Mouse (Mus musculus) thymus, adult 18-20 months (tissue): ENCODE data around the gene Trappc13.
"Not testable (repeated sequence)": the region's sequence is repeated elsewhere in the genome, so short reads cannot be mapped to it uniquely, and the experiment has no call there.

Experiments
- DNase-seq, 2 experiments: peaks; one replicate each; pipeline ENCODE4 v3.0.0; 2022; ENCODE audit warnings: mixed read lengths in 2 of 2

Gene Trappc13

DNA sequence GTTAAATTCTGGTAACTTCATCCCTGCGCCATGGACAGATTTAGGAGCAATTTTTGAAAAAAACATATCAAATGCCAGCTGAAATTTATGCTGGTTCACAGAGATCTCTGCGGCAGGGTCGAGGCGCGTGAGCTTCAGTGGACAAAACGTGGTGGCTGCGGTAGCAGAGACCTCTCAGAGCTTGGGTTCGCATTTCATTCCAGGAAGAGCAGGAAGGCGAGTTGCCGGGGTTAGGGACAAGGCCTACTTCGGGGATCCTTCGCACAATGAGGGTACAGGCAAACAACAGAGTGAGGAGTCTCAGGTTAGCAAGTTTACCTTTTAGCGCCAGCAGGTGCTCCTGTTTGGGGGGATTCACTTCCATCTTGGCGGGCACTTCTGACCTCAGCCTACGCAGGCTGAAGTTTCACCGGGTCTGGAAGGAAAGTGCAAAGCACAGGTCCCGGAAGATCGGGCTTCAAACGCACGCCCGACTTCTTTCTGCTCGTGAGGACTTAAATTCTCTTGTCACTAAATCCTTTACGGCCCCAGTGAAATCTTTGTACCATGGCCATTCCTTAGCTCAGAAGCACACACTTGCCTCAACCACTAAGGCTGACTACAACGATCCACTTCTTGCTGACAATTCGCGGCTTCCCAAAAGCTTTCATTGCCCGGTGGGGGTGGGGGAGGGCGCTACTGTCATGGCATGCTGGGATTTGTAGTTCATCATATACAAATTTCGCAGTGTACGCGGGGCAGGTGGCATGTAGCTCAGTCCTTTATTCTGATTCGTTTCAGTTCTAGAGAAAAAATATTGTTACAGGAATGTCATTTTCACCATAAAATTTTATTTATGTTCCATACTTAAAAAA is at the start of gene Trappc13:
Gene Trappc13, minus strand, starts transcription at position 674 of the 854 bp plus-strand sequence.
- DNase-seq, result peak in 1 of 2 experiments; percentile 22

DNA sequence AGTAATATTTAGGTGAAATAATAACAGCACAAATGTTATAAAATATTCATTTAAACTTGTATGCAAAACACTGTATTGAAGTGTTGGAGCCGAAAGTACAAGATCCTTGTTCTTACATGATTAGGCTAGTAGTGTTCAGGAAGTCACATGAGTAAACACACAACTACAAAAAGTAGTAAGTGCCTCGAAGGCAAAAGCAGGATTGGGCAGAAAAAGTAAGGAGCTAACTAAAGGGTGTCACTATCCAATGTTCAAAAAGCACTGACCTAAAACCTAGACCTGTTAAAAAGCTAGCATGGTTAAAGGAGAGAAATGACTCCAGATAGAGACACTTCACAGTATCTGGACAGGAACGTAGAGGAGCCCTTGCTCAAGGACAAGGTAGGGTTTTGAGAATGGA is 49.2 kb upstream of the Trappc13 start:
- no peak for DNase-seq

DNA sequence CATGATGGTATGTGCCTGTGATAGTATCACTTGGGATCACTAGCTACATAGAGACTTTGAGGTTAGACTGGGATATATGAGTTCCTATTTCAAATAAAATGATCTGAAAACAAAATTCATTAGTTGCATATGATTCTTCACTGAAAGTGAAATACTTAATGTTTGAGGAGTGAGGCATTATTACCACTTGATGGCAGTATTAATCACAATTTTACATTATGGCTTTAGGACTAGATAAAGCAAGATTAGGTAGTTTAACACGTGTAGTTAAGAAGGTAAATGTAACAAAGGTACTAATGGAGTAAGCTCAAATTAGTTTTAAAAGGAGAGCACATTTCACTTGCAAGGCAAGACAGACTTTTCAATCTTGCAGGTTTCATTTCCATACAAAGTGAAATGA is 26.0 kb upstream of the Trappc13 start:
- DNase-seq, result no peak

DNA sequence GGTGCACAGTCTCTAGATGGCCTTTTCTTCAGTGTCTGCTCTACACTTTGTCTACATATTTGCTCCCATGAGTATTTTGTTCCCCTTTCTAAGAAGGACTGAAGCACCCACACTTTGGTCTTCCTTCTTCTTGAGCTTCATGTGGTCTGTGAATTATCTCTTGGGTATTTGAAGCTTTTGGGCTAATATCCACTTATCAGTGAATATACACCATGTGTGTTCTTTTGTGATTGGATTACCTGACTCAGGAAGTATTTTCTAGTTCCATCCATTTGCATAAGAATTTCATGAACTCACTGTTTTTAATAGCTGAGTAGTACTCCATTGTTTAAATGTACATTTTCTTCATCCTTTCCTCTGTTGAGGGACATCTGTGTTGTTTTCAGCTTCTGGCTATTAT is 17.6 kb upstream of the Trappc13 start:
- not testable (repeated sequence) for DNase-seq

DNA sequence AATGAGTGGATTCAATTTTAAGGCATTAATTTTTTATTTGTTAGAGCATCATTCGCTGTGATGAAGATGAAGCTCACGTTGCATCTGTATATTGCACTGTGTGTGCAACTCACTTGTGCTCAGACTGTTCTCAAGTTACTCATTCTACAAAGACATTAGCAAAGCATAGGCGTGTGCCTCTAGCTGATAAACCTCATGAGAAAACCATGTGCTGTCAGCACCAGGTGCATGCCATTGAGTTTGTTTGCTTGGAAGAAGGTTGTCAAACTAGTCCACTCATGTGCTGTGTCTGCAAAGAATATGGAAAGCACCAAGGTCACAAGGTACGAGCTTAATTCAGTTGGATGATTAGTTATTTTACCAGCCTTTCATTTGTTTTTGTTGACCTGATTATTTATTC is 9.1 kb upstream of the Trappc13 start:
- DNase-seq, result no peak

DNA sequence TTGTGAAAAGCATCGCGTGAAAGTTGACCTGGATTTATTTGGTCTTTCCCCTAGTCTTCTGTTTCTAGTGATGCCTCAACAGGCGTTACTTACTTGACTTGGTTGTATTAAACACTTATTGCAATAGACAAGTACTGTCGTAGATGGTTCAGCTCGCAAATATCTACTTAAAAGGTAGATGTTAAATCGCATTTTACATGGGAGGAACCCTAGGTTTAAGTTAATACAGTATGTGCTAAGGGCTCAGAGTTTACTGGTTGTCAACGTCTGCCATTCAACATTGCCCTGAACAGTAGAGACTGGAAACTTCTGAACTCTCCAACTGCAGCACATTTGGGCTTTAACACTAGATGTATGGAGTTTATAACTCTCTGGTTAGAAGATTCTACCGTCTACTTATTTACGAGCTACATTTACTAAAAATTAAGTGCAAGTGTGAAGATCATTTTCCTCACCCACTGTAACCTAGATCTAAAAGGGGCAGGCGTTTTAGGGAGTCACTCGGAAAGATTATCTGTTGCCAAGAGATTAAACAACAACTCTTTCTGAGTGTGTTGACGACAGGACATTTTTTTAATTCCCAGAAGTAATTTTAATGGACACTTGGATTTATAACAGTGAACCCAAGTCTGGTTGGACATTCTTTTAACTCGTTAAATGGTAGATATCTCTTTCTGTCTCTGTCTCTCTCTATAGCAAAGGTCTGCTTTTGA is 1.1 kb upstream of the Trappc13 start:
- DNase-seq, result no peak

DNA sequence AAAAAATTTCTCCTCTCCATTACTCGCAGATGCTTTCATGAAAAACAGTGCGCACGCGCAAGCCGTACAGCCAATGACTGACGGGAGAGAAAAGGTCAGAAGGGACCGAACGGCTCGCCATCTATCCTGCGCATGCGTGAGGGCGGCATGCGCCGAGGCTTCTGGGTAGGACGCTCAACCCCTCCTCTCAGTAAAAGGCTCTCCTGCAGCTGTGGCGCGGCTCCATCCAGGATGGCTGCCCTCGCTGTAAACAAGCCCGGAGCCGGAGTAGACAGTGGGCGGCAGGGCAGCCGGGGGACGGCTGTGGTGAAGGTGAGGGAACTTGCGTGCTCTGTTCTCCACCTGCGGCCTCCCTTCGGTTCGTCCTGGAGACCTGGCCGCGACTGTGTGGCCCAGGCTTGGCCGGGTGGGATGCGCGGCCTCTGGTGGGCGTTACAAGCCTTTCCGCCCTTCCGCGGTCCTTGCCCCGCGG is 417 bp upstream of the Trappc13 start, which contains the start of gene Trim23:
Gene Trim23, plus strand, starts transcription at position 148 of the 472 bp plus-strand sequence.
- peak; percentile 96 to 98 for DNase-seq

DNA sequence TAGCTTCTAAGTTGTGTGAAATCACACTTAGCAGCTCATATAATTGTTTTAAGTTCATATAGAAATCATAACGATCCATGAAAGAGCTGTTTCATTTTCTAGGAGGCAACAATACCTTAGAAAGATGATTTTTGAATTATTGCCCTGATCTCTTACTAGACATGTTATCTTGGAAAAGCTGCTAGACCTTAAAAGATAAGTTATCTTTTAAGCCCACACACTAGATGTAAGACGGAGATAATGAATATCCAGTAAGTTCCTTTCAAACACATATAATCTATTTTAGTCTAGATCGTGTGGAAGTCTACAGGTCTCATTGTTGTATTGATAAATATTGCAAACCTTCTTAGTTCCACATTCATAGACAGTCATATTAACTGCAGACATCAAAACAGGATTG is 1.4 kb downstream of the Trappc13 start:
- no peak for DNase-seq

DNA sequence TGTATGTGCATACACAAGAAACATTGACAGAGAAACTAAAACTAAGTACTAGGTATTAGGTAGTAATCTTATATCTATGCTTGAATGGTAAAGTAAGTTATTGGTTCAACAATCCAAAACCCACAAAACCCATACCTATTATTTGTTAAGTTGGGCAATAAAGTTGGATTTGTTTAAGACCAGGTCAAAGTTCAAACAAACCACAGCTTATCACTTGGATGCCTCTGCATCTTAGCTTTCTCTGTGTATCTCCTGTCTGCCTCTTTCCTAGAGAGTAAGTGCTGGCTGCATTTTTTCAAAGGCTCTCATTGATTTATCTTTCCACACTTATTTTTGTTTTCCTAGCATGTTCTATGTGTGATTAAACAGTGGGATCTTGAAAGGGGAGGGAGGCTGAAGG is 5.8 kb downstream of the Trappc13 start:
- DNase-seq, result no peak

DNA sequence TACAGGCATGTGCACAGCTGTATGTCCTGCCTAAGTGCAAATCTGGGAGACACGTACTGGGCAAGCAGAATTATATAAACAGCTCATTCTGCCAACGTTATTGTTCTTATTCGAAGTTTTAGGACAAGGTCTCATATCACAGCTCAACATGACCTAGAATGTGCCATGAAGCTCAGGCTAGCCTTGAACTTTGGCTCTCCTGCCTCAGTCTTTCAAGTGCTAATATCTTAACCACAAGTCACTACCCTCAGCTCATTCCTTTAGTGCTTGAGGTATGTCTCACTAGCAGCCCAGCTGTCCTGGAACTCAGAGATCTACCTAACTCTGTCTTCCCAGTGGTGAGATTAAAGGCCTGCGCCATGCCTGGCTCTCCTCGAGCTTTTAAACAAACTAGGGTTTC is 6.6 kb downstream of the Trappc13 start:
- no peak for DNase-seq

DNA sequence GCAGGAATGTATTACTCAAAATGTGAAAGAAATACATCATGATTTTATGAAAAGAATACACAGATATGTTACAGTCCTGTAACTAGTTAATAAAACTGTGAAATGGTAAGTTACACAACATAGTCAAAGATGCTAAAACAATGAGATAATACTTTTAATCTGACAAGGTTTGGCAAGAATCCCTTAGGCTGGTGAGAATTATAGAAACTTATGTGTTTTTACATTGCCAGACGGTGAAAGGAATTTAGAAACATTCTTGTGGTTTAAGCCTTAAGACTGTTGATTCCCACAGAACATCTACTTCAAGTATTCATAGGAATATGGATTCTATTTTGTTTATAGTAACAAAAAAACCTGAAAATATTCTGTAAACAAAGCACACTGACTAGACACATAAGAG is 22.6 kb downstream of the Trappc13 start:
- no peak for DNase-seq

DNA sequence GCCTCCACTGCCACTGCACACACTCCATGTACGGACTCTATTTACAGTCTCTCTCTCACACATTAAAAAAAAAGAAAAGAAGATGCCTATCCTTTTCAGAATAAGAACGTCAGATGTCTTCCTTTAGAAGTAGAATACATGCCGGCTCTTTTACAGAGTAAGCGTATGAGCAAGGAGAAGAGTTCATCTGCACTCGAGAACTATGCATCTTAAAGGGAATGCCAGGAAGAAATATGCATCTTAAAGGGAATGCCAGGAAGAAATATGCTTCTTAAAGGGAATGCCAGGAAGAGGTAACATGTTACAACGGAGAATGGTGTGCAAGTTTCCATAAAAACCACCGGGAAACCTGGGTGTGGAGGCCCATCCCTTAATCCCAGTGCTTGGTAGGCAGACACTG is 23.2 kb downstream of the Trappc13 start:
- no peak for DNase-seq

DNA sequence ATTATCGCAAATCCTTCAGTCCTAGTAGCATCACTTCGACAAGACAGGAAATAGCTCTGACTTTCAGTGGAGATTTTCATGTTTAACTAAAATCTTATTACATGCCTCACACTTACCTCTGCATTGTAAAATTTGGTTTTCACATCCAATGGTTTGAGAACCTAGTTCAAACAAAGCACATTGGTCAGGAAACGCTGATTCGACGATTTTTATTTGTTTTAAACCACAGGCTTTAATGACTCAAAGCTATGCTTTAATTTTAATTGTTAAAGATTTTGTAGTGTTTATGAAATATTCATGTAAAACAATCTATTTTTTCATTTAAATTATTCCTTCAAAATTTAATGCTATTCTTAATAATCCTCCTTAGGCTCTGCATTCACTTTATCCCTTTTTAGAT is 24.1 kb downstream of the Trappc13 start:
- DNase-seq, result no peak

DNA sequence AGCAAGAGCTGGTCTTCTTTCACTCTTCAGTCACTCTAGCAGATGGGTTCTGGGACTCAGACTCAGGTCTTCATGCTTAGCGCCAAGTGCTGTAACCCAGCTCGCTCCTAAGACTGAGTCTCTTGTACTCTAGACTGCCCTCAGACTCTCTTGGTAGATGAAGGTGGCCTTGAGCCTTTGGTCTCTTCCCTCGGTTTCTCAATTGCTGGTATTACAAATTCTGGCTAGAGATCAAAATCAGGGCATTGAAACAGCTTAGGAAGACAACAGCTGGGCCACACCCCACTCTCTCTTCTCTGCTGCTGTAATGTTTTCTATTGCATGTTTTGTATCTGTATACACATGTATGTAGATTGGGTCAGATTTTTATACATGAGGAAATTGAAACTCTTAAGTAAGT is 32.6 kb downstream of the Trappc13 start:
- DNase-seq, result no peak

DNA sequence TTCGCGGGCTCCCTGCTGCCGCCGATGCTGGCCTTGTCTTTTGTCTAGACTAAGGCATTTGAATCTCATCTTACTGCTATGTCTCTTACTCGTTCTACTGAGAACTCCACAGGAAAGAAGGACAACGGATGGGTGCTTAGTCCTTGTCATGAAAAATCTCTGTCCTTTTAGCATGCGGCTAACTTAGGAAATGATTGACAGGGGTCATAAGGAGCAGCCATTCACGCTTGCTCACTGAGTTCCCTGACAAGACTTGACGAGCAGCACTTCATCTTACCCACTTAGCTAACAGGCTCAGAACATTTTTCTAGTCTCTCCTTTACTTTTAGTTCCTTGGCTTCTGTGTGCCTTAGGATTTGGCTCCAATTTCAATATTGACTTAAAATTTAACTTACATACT is 33.4 kb downstream of the Trappc13 start:
- no peak for DNase-seq

DNA sequence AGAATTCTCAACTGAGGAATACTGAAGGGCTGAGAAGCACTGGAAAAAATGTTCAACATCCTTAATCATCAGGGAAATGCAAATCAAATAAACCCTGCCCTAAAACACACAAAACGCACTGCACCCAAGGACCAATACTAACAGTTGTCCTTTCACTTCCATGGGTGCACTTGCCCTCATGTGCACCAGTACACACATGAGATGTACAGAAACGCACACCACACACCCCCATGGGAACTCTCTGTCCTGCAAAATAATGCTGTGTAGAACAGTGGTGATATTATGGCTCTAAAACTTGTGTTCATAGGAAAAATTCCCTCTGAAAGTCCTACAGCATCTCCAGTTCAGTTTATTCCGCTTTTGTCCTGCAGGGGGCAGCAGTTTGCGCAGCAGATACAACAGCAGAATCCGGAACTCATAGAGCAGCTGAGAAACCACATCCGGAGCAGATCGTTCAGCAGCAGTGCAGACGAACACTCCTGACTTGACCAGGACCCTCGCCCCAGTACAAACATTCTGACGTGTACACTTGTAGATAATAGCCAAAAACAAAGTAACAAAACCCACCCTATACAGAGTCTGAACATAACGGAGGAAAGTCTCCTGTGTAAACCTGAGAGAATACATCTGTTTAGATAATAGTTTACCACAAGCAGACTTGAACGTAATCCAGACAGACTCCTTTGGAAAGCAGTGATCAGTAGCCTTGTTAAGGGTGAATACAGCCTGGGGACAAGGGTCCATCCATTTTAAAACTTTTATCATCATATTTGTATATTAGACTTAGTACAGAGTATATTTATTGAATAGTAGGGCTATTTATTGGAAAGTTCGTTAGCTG is 38.7 kb downstream of the Trappc13 start:
- peak; percentile 58 to 70 for DNase-seq

DNA sequence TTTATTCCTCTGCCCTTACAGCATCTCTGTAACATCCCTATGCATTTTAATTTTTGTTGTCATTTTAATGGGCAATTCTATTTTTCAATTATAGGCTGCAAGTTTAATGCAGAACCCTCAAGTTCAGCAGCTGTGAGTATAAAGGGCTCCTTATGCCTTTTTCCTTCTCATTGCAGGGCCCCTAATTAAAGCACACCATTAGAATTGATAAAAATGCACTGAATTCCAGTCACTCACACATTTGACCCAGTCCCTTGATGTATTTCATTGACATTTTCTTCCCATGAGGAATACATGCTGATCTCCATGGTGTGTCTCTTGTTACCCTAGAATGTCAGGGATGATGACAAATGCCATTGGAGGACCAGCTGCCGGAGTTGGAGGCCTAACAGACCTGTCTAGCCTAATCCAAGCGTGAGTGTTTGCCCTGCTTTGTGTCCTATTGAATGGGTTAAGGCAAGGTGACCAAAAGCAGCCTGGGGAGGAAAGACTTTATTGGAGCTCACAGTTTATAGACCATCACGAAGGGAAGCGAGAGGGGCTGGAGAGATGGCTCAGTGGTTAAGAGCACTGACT is 43.7 kb downstream of the Trappc13 start:
- DNase-seq, result no peak

DNA sequence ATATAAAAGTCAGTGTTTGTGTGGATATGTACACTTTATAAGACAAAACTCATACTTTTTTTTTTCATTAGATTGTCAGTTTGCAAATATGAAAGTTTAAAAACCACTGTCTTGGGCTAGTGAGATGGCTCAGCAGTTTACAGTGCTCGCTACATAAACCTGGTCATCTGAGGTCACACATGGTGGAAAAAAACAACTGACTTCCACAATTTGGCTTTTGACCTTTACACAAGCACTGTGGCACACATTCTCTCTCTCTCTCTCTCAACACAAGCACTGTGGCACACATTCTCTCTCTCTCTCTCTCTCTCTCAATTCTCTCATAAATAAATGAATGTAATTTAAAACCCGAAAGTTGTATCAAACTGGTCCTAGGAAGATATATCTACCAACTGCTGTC is 45.7 kb downstream of the Trappc13 start:
- DNase-seq, result no peak

DNA sequence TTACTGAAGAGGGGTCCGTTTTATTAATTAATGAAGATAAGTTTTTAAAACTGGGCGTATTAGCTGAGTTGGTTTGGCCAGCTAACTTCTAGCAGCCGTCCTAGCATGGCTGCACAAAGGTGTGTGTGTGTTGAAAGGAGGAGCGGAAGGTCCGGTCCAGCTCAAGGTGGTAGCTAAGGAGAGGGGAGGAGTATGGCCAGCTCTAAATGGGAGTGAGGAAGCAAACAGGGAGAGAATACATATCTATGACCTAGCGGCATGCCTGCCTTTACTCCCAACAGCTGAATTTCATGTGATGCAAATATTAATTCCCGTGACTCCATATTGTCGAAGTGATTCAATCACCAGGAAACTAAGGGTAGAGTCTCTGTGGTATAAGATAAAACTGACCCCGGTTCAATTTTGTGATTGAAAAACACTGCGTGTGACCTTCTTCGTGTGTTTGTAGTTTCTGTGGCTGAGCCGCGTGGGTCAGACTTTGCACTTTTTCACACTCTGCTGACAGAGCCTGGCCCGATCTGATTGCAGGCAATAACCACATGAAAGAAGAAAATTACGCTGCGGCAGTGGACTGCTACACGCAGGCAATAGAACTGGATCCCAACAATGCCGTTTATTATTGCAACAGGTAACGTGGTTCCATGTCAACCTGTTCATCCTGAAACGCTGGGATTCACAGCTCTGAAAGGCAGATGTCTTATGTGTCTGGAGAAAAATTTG is 54.4 kb downstream of the Trappc13 start:
- no peak for DNase-seq

DNA sequence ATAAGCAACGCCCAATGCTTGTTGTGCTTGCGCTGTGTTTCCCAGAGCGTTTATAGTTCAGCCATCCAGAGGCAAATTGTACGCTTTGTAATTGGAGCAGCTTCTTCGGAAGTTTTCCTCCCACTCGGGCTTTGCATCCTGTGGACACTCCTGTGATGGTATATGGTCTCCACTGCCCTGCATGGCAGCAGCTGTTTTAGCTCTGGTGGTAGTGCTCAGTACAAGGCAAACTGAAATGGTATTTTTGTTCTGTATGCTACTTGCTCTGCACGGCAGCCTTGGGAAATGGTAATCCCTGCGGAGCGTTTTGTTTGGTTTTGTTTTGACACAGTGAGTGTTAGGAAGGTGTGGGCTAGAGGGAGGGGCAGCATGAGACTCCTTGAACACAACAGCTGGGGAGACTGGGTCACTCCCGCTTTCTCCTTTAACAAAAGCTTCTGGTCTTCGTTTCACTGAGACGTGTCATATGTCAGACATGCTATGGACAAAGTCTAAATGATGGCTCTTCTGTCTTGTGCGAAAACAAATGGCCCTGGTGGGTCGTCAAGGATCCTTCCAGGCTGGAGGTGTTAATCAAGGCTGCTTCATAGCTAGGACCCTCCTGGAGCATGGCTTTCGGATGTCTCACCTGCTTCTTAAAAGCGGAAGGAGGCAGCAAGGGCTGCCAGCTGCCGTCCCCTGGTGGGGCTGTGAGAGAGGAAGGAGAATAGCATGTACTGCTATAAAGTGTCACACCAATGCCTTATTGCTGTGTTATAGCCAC is 56.0 kb downstream of the Trappc13 start:
- DNase-seq, result no peak

DNA sequence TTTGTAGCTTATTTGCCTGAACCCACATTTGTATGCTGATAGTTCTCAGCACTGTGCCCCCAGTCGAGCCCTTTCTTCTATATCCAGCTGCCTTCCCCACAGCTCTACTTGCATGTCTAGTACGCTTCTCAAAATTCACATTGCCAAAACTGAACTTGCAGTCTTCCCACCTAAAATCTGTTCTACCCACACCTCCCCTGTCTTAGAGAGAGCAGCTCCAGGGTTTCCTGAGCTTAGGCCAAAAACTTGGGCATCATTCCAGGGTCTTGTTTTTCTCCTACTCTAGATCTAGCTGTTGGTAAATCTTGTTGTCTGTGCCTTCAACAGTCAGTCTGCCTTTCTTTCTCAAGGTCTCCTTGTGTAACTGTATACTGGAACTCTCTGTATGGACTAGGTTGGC is 63.4 kb downstream of the Trappc13 start:
- no peak for DNase-seq
